Mouse (Mus musculus) embryonic fibroblast, embryonic 13.5 days (primary cell): ENCODE measurements around the gene Selenop.

Experiments
- CTCF ChIP-seq: IDR thresholded peaks from 2 replicates; pipeline ENCODE4 v1.5.1; 2011; ENCODE audit warnings: mild to moderate bottlenecking, control low read depth, low read length, moderate library complexity, borderline replicate concordance; ENCODE audit not compliant: insufficient read depth
- POLR2A ChIP-seq: IDR thresholded peaks from 2 replicates; pipeline ENCODE4 v1.6.1; 2011; ENCODE audit warnings: low read depth, mild to moderate bottlenecking, control low read depth, low read length, moderate library complexity

DNA sequence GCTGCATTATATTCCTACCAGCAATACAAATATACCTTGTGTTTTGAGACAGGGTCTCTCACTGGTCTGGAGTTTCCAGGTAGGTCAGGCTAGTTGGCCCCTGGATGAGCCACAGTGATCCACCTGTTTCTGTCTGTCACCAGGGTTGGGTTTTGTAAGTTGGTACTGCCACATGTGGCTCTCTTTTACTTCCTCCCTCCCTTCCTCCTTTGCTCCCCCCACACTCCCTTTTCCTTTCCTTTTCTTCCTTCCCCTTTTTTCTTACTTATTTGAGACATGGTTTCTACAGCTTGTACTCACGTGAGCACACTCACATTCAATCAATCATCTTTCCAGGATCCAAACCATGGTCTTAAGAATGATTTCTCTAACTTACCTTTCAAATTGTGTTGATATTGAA lies 25.1 kb downstream of the Selenop start:
- TF ChIP-seq CTCF = no peak
- no peak for TF ChIP-seq POLR2A
